Mouse (Mus musculus) thymus, postnatal 4 days (tissue): ENCODE results near the gene Txn2.
"Not testable (repeated sequence)": the region's sequence is repeated elsewhere in the genome, so short reads cannot be mapped to it uniquely, and the experiment has no call there.

Experiments used
- DNase-seq: peaks from one replicate; pipeline ENCODE4 v3.0.0; 2021

Gene Txn2

GRCm38 (mm10) chr15:77874807-77875206 is 54.0 kb downstream of the Txn2 start:
- DNase-seq: no peak

- DNase-seq: no peak
Measured at GRCm38 (mm10) chr15:77874310-77874709, 54.5 kb downstream of the Txn2 start.

GRCm38 (mm10) chr15:77873564-77873963 is 55.2 kb downstream of the Txn2 start:
- no peak for DNase-seq

- no peak for DNase-seq
Measured at GRCm38 (mm10) chr15:77872996-77873395, 55.8 kb downstream of the Txn2 start.

- no peak for DNase-seq
Measured at GRCm38 (mm10) chr15:77868340-77868739, 60.5 kb downstream of the Txn2 start.

GRCm38 (mm10) chr15:77867231-77867968 is 61.4 kb downstream of the Txn2 start:
- DNase-seq: not testable (repeated sequence)

GRCm38 (mm10) chr15:77866583-77867220 is 62.1 kb downstream of the Txn2 start:
- no peak for DNase-seq
